ENCODE assay signal across 15 mouse cellular contexts in genomic region chr5:38634321-38635164, GRCm38 (mm10). TPM values are rescaled to one million over a fixed set of nuclear protein-coding genes. Genes with fewer than 3 reads are reported as not detected.
DNase-seq lines count a peak whose midpoint lies in the region; ATAC-seq and TF ChIP-seq lines count a peak whose summit lies in the region.
"Had no signal": no experiment of that assay in that cellular context is flagged by ENCODE, and none has a peak within 500 bp of the region (broad histone marks: within the 10 kb centered on the region; RNA-seq: fewer than 3 reads in every experiment).

No protein-coding gene starts in this region.

- H3K36me3 ChIP-seq in liver, postnatal 0 days (replicated peaks; ENCODE audit: insufficient read depth, low read length) = no peaks in the 10 kb centered on the region
- no peaks in the 10 kb centered on the region for H3K36me3 ChIP-seq in liver, embryonic 11.5 days (ENCODE audit: control insufficient read depth, insufficient read depth, low read length)
- H3K36me3 ChIP-seq: liver, embryonic 12.5 days; neural tube, embryonic 13.5 days had no signal

- WGBS in liver, postnatal 0 days (ENCODE audit: insufficient replicate concordance) = 54% methylated on average over 11 of the region's 11 CpGs
- WGBS in liver, embryonic 11.5 days = 67% methylated on average over 11 of the region's 11 CpGs

- intact Hi-C loops in gastrocnemius, adult 2 months (cut with DNase I) = loop anchor here (5.0 kb wide), 1 partner anchor 52 kb away; no protein-coding TSS in a partner anchor

- no peak for TF ChIP-seq CTCF in liver, postnatal 0 days (IDR thresholded peaks at IDR 0.05; ENCODE audit: low read depth)
- TF ChIP-seq CTCF in gastrocnemius, adult 2 months (IDR thresholded peaks at IDR 0.05) = no peak

- no peak overlapping the region for H3K4me2 ChIP-seq in liver, postnatal 0 days (ENCODE audit: low read depth, low read length)
- no peak overlapping the region for H3K4me2 ChIP-seq in liver, embryonic 11.5 days
- H3K4me2 ChIP-seq: heart, embryonic 11.5 days; liver, embryonic 12.5 days; neural tube, embryonic 13.5 days had no signal

- no peak overlapping the region for H3K4me3 ChIP-seq in liver, postnatal 0 days (ENCODE audit: low read depth, low read length)
- no peak overlapping the region for H3K4me3 ChIP-seq in liver, embryonic 11.5 days (ENCODE audit: low read depth, low read length)
- no peak overlapping the region for H3K4me3 ChIP-seq in gastrocnemius, adult 2 months
- H3K4me3 ChIP-seq: layer of hippocampus, adult 2 months; liver, embryonic 12.5 days; megakaryocyte, embryonic 14.5 days; neural tube, embryonic 13.5 days had no signal

- TF ChIP-seq EP300 in liver, postnatal 0 days (IDR thresholded peaks at IDR 0.05; ENCODE audit: low read depth) = no peak

- DNase-seq in liver, postnatal 0 days = no peak
- DNase-seq in liver, embryonic 11.5 days (ENCODE audit: low spot score) = no peak
- DNase-seq in adipocyte (ENCODE audit: low spot score) = peak; percentile 74
- peak; percentile 25 for DNase-seq in gastrocnemius, adult 2 months
- no peak for DNase-seq in right cerebral cortex, postnatal 4 days
- no peak for DNase-seq in retina, postnatal 1 day
- DNase-seq: adrenal gland, adult 8-10 months had no signal

- no peak for ATAC-seq in liver, postnatal 0 days
- no peak for ATAC-seq in liver, embryonic 11.5 days (replicated peaks; ENCODE audit: low FRiP score)
- peak; percentile 92 for ATAC-seq in megakaryocyte, adult 5-6 weeks (ENCODE audit: poor library complexity, severe bottlenecking)
- ATAC-seq in activated CD4-positive, CD25-positive, alpha-beta regulatory T cell, adult 4 months = no peak
- ATAC-seq: inflammation-experienced regulatory T-cells, adult 6 months; liver, embryonic 12.5 days had no signal

- 0 out of 2 replicates have a peak, but pooled peaks cover 2% of the 10 kb centered on the region for H3K4me1 ChIP-seq in liver, postnatal 0 days (ENCODE audit: insufficient read depth)
- no peaks in the 10 kb centered on the region for H3K4me1 ChIP-seq in liver, embryonic 11.5 days (replicated peaks; ENCODE audit: control insufficient read depth, insufficient read depth, low read length)
- H3K4me1 ChIP-seq: liver, embryonic 12.5 days; megakaryocyte, embryonic 14.5 days; neural tube, embryonic 13.5 days had no signal

- 0 out of 2 replicates have a peak overlapping the region, but pooled peaks have one; percentile 12 for H3K27ac ChIP-seq in liver, postnatal 0 days (ENCODE audit: low read depth)
- H3K27ac ChIP-seq in liver, embryonic 11.5 days (ENCODE audit: low read depth, low read length) = no peak overlapping the region
- H3K27ac ChIP-seq in gastrocnemius, adult 2 months = no peak overlapping the region
- H3K27ac ChIP-seq: layer of hippocampus, adult 2 months; liver, embryonic 12.5 days; neural tube, embryonic 13.5 days had no signal

- H3K27me3 ChIP-seq in liver, postnatal 0 days (ENCODE audit: insufficient read depth, low read length) = no peaks in the 10 kb centered on the region
- H3K27me3 ChIP-seq in liver, embryonic 11.5 days (replicated peaks; ENCODE audit: control insufficient read depth, insufficient read depth, low read length) = no peaks in the 10 kb centered on the region
- H3K27me3 ChIP-seq: liver, embryonic 12.5 days; neural tube, embryonic 13.5 days had no signal

- no peaks in the 10 kb centered on the region for H3K9me3 ChIP-seq in liver, postnatal 0 days (ENCODE audit: low read length)
- no peaks in the 10 kb centered on the region for H3K9me3 ChIP-seq in liver, embryonic 11.5 days (ENCODE audit: control insufficient read depth, low read length)
- H3K9me3 ChIP-seq: liver, embryonic 12.5 days; megakaryocyte, embryonic 14.5 days; neural tube, embryonic 13.5 days had no signal

- H3K9ac ChIP-seq in liver, postnatal 0 days (replicated peaks) = no peak overlapping the region
- no peak overlapping the region for H3K9ac ChIP-seq in liver, embryonic 11.5 days (ENCODE audit: low read depth, low read length)
- H3K9ac ChIP-seq: liver, embryonic 12.5 days; neural tube, embryonic 13.5 days had no signal

RNA-seq across cellular contexts. Expression of gene Zfp518b, which starts 50.1 kb away (rescaled TPM):
- polyA plus RNA-seq in liver, postnatal 0 days (2015; fragmentation: Nextera tagmentation; extraction: Ambion mirVana) = 1.1 and 1.7 TPM in 2 replicates
- polyA plus RNA-seq in liver, embryonic 11.5 days (2014; fragmentation: Nextera tagmentation; extraction: Ambion mirVana) = 10.2 and 12.4 TPM in 2 replicates
- total RNA-seq in gastrocnemius, adult 2 months (2021) = 1 to 10 TPM; 2.3 to 3.2 TPM
- total RNA-seq in megakaryocyte, adult 5-6 weeks (2015) = 5.2 and 12.5 TPM in 2 replicates
- 4.3 and 7.4 TPM in 2 replicates for total RNA-seq in megakaryocyte, adult 5-6 weeks (2017)
- under 1 TPM; 0.49 to 0.73 TPM for polyA plus RNA-seq in activated CD4-positive, CD25-positive, alpha-beta regulatory T cell, adult 4 months (2017; shearing (Covaris generic))

Comparison
In these comparisons a context has a peak if more than half of its experiments do, and no peak if none do; other contexts are left out.
1. DNase-seq: peak in adipocyte (single experiment) and gastrocnemius, adult 2 months (single experiment); none in liver, postnatal 0 days (single experiment), liver, embryonic 11.5 days (single experiment), right cerebral cortex, postnatal 4 days (single experiment) and retina, postnatal 1 day (single experiment).